Comparison of ENCODE assay signal across 30 mouse cellular contexts in genomic region chr13:59609885-59610284, GRCm38 (mm10). TPM values are rescaled to one million over a fixed set of nuclear protein-coding genes. Genes with fewer than 3 reads are reported as not detected.
DNase-seq lines count a peak whose midpoint lies in the region; ATAC-seq and TF ChIP-seq lines count a peak whose summit lies in the region.
"Had no signal": no experiment of that assay in that cellular context is flagged by ENCODE, and none has a peak within 500 bp of the region (broad histone marks: within the 10 kb centered on the region; RNA-seq: fewer than 3 reads in every experiment).

No protein-coding gene starts in this region.

- 90% methylated on average over 4 of the region's 4 CpGs for WGBS in heart, embryonic 11.5 days (ENCODE audit: insufficient replicate concordance)
- WGBS in heart, embryonic 14.5 days: 87% methylated on average over 4 of the region's 4 CpGs
- 90% methylated on average over 4 of the region's 4 CpGs for WGBS in heart, embryonic 10.5 days
- 78% methylated on average over 4 of the region's 4 CpGs for WGBS in heart, postnatal 0 days

- peaks cover 16% of the 10 kb centered on the region for H3K36me3 ChIP-seq in heart, embryonic 11.5 days (ENCODE audit: control insufficient read depth, insufficient read depth, low read length)
- H3K36me3 ChIP-seq in heart, embryonic 14.5 days (ENCODE audit: control insufficient read depth, insufficient read depth, low read length): peaks cover 92% of the 10 kb centered on the region
- H3K36me3 ChIP-seq in heart, embryonic 10.5 days: peaks cover 86% of the 10 kb centered on the region
- H3K36me3 ChIP-seq in heart, postnatal 0 days (replicated peaks; ENCODE audit: control insufficient read depth, insufficient read depth, low read length): peaks cover 76% of the 10 kb centered on the region
- H3K36me3 ChIP-seq in MEL (ENCODE audit: control insufficient read depth in 1 of 2, insufficient read depth in 2 of 2, low read length in 2 of 2): peaks cover 0 to 2% of the 10 kb centered on the region in 2 experiments; a peak in 2 of 4 replicates

- ATAC-seq in heart, embryonic 11.5 days (replicated peaks; ENCODE audit: insufficient number of reproducible peaks, low FRiP score, low TSS enrichment): no peak
- no peak for ATAC-seq in heart, embryonic 14.5 days (ENCODE audit: insufficient number of reproducible peaks, insufficient read depth, low FRiP score, low read depth)
- no peak for ATAC-seq in heart, postnatal 0 days (ENCODE audit: insufficient read depth, low read depth)
- ATAC-seq: CD4-positive, CD25-positive, alpha-beta regulatory T cell, adult 4 months; forebrain, embryonic 15.5 days; hindbrain, postnatal 0 days; inflammation-experienced regulatory T-cells, adult 6 months; intestine, embryonic 16.5 days had no signal

- H3K4me1 ChIP-seq in heart, embryonic 11.5 days (ENCODE audit: control insufficient read depth, insufficient read depth, low read length): no peaks in the 10 kb centered on the region
- peaks cover 4 to 19% of the 10 kb centered on the region in 2 experiments; a peak in 2 of 4 replicates for H3K4me1 ChIP-seq in heart, embryonic 14.5 days (ENCODE audit: control insufficient read depth in 2 of 2, insufficient read depth in 2 of 2, low read length in 2 of 2)
- 0 out of 2 replicates have a peak, but pooled peaks cover 4% of the 10 kb centered on the region for H3K4me1 ChIP-seq in heart, embryonic 10.5 days
- 0 out of 2 replicates have a peak, but pooled peaks cover 4% of the 10 kb centered on the region for H3K4me1 ChIP-seq in heart, postnatal 0 days (ENCODE audit: control insufficient read depth, insufficient read depth)
- no peaks in the 10 kb centered on the region for H3K4me1 ChIP-seq in MEL (ENCODE audit: control insufficient read depth in 1 of 2, insufficient read depth in 2 of 2, low read length in 2 of 2)
- H3K4me1 ChIP-seq: embryonic facial prominence, embryonic 10.5 days; embryonic facial prominence, embryonic 13.5 days; forebrain, embryonic 12.5 days; forebrain, embryonic 15.5 days; hindbrain, embryonic 10.5 days had no signal

- H3K27me3 ChIP-seq in heart, embryonic 11.5 days (ENCODE audit: control insufficient read depth, insufficient read depth, low read length): no peaks in the 10 kb centered on the region
- no peaks in the 10 kb centered on the region for H3K27me3 ChIP-seq in heart, embryonic 14.5 days (ENCODE audit: control insufficient read depth, insufficient read depth, low read length)
- H3K27me3 ChIP-seq in heart, embryonic 10.5 days (ENCODE audit: insufficient read depth, poor library complexity, severe bottlenecking): no peaks in the 10 kb centered on the region
- H3K27me3 ChIP-seq in heart, postnatal 0 days (ENCODE audit: control insufficient read depth, insufficient read depth, low read length): no peaks in the 10 kb centered on the region
- no peaks in the 10 kb centered on the region for H3K27me3 ChIP-seq in MEL (ENCODE audit: control insufficient read depth in 1 of 2, insufficient read depth in 2 of 2, low read length in 2 of 2)
- H3K27me3 ChIP-seq: embryonic facial prominence, embryonic 13.5 days; forebrain, embryonic 12.5 days; forebrain, embryonic 15.5 days had no signal

- no peak for DNase-seq in heart, postnatal 36 days
- DNase-seq in heart, embryonic 10.5 days (ENCODE audit: low spot score): no peak
- no peak for DNase-seq in heart, postnatal 0 days (ENCODE audit: low spot score)
- no peak for DNase-seq in heart, postnatal 14 days
- no peak for DNase-seq in MEL (ENCODE audit: low read depth, low spot score)
- no peak for DNase-seq in cerebellum, adult 11 months
- DNase-seq: adrenal gland, adult 2 months; adrenal gland, postnatal 14 days; cerebellum, adult 11-12 months; cerebellum, adult 8-10 months; cerebellum, postnatal 10 days; cerebellum, postnatal 36 days; embryo, embryonic 11 days; gastrocnemius, postnatal 25 days; kidney, adult 18-20 months; kidney, adult 9 months had no signal

- TF ChIP-seq RAD21 in MEL (IDR thresholded peaks at IDR 0.05; ENCODE audit: low read depth, low read length): no peak

- no peaks in the 10 kb centered on the region for H3K9me3 ChIP-seq in heart, embryonic 11.5 days (replicated peaks; ENCODE audit: control insufficient read depth, low read length)
- no peaks in the 10 kb centered on the region for H3K9me3 ChIP-seq in heart, embryonic 14.5 days (ENCODE audit: control insufficient read depth, low read length)
- H3K9me3 ChIP-seq in heart, embryonic 10.5 days: no peaks in the 10 kb centered on the region
- H3K9me3 ChIP-seq in heart, postnatal 0 days (replicated peaks; ENCODE audit: control insufficient read depth, low read length): no peaks in the 10 kb centered on the region
- no peaks in the 10 kb centered on the region for H3K9me3 ChIP-seq in MEL (replicated peaks; ENCODE audit: insufficient read depth, low read length)
- H3K9me3 ChIP-seq: embryonic facial prominence, embryonic 10.5 days; embryonic facial prominence, embryonic 13.5 days; forebrain, embryonic 12.5 days; forebrain, embryonic 15.5 days; G1E; hindbrain, embryonic 10.5 days had no signal

- no peaks in the 10 kb centered on the region for H3K79me2 ChIP-seq in MEL (ENCODE audit: control insufficient read depth, insufficient read depth, low read length, poor library complexity)

- no peak overlapping the region for H3K4me2 ChIP-seq in heart, embryonic 11.5 days
- H3K4me2 ChIP-seq in heart, embryonic 14.5 days (ENCODE audit: low read length): no peak overlapping the region
- H3K4me2 ChIP-seq in heart, postnatal 0 days (ENCODE audit: low read depth, low read length): no peak overlapping the region
- H3K4me2 ChIP-seq: embryonic facial prominence, embryonic 13.5 days; forebrain, embryonic 12.5 days; forebrain, embryonic 15.5 days; hindbrain, embryonic 14.5 days had no signal

- TF ChIP-seq POLR2A in MEL (IDR thresholded peaks at IDR 0.05; ENCODE audit: control insufficient read depth in 1 of 2, insufficient read depth in 1 of 2, low read depth in 1 of 2, low read length in 2 of 2, poor library complexity in 1 of 2): no peak

- no peak overlapping the region for H3K4me3 ChIP-seq in heart, embryonic 11.5 days (ENCODE audit: low read depth, low read length)
- H3K4me3 ChIP-seq in heart, embryonic 14.5 days (ENCODE audit: control insufficient read depth in 1 of 2, insufficient read depth in 1 of 2, low read depth in 1 of 2, low read length in 2 of 2): no peak overlapping the region
- H3K4me3 ChIP-seq in heart, embryonic 10.5 days: no peak overlapping the region
- no peak overlapping the region for H3K4me3 ChIP-seq in heart, postnatal 0 days (ENCODE audit: low read depth, low read length)
- no peak overlapping the region for H3K4me3 ChIP-seq in MEL (ENCODE audit: control insufficient read depth in 1 of 2, insufficient read depth in 1 of 2, low read depth in 2 of 2, low read length in 2 of 2)
- H3K4me3 ChIP-seq: embryonic facial prominence, embryonic 10.5 days; embryonic facial prominence, embryonic 13.5 days; erythroblast, embryonic 14.5 days; forebrain, embryonic 12.5 days; forebrain, embryonic 15.5 days; hindbrain, embryonic 10.5 days had no signal

- H3K9ac ChIP-seq in heart, embryonic 11.5 days (ENCODE audit: low read depth, low read length): no peak overlapping the region
- H3K9ac ChIP-seq in heart, embryonic 14.5 days (ENCODE audit: low read length): no peak overlapping the region
- H3K9ac ChIP-seq in heart, postnatal 0 days (replicated peaks; ENCODE audit: low read depth, low read length): no peak overlapping the region
- H3K9ac ChIP-seq in MEL (ENCODE audit: control insufficient read depth, low read depth, low read length, poor library complexity, severe bottlenecking): no peak overlapping the region
- H3K9ac ChIP-seq: embryonic facial prominence, embryonic 13.5 days; forebrain, embryonic 12.5 days; forebrain, embryonic 15.5 days; hindbrain, embryonic 14.5 days had no signal

- no peak for TF ChIP-seq EP300 in heart, postnatal 0 days (IDR thresholded peaks at IDR 0.05; ENCODE audit: low read depth)
- TF ChIP-seq EP300 in MEL (IDR thresholded peaks at IDR 0.05; ENCODE audit: low read depth in 1 of 2, low read length in 2 of 2): no peak

- TF ChIP-seq CTCF in heart, postnatal 0 days (IDR thresholded peaks at IDR 0.05; ENCODE audit: low read depth): no peak
- no peak for TF ChIP-seq CTCF in MEL (IDR thresholded peaks at IDR 0.05 in 2 of 3, conservative IDR thresholded peaks at IDR 0.05 in 1 of 3; ENCODE audit: control insufficient read depth in 1 of 3, insufficient read depth in 1 of 3, low read depth in 2 of 3, low read length in 3 of 3, poor library complexity in 1 of 3, severe bottlenecking in 1 of 3)

- H3K27ac ChIP-seq in heart, embryonic 11.5 days (ENCODE audit: low read depth, low read length): peak overlapping the region; percentile 80; the same call in 1 of the 2 replicates
- peak overlapping the region; percentile 90 to 91; a peak in 3 of 4 replicates for H3K27ac ChIP-seq in heart, embryonic 14.5 days (replicated peaks in 1 of 2; ENCODE audit: control insufficient read depth in 1 of 2, insufficient read depth in 1 of 2, low read depth in 2 of 2, low read length in 2 of 2)
- no peak overlapping the region; the same call in 1 of the 2 replicates for H3K27ac ChIP-seq in heart, embryonic 10.5 days
- peak overlapping the region; percentile 85 for H3K27ac ChIP-seq in heart, postnatal 0 days (ENCODE audit: low read depth)
- no peak overlapping the region for H3K27ac ChIP-seq in MEL (ENCODE audit: control insufficient read depth, low read depth, low read length)
- H3K27ac ChIP-seq: embryonic facial prominence, embryonic 10.5 days; embryonic facial prominence, embryonic 13.5 days; forebrain, embryonic 12.5 days; forebrain, embryonic 15.5 days; hindbrain, embryonic 10.5 days; hindbrain, embryonic 14.5 days; hindbrain, postnatal 0 days had no signal

- intact Hi-C loops in heart, postnatal 36 days (cut with DNase I): no loop called here
- intact Hi-C loops in heart, postnatal 14 days (cut with DNase I): no loop called here

RNA-seq across cellular contexts. Expression of gene Naa35, which starts 24.8 kb away (rescaled TPM):
- polyA plus RNA-seq in heart, embryonic 11.5 days (2014; fragmentation: Nextera tagmentation; extraction: Ambion mirVana): 67.0 and 68.4 TPM in 2 replicates
- total RNA-seq in heart, postnatal 36 days (2021): 10 to 100 TPM; 86.6 to 99.5 TPM
- polyA plus RNA-seq in heart, embryonic 14.5 days (2014; fragmentation: Nextera tagmentation; extraction: Ambion mirVana): 54.4 and 70.3 TPM in 2 replicates
- polyA plus RNA-seq in heart, embryonic 10.5 days (2016; fragmentation: Nextera tagmentation; extraction: Ambion mirVana): 78.9 and 92.6 TPM in 2 replicates
- total RNA-seq in heart, postnatal 0 days (2014; rRNA removed; ENCODE audit: low replicate concordance): 31.3 and 83.1 TPM in 2 replicates
- 70.0 and 72.5 TPM in 2 replicates for polyA plus RNA-seq in heart, postnatal 0 days (2015; fragmentation: Nextera tagmentation; extraction: Ambion mirVana)
- 10 to 100 TPM; 84.4 to 92.5 TPM for total RNA-seq in heart, postnatal 14 days (2021)
- 19.5 and 25.8 TPM in 2 replicates for total RNA-seq in MEL (2012; rRNA removed)
- polyA plus RNA-seq in MEL (2012; ENCODE audit: insufficient read depth in 1 of 2, insufficient read length in 2 of 2, low read depth in 1 of 2, low replicate concordance in 2 of 2, missing spikeins in 1 of 2): 10 to 100 TPM in 1 of 2 experiments, not detected in 1; 44.4 TPM

RNA-seq across cellular contexts. Expression of gene Agtpbp1, which starts 24.9 kb away (rescaled TPM):
- polyA plus RNA-seq in heart, embryonic 11.5 days (2014; fragmentation: Nextera tagmentation; extraction: Ambion mirVana): 13.7 and 14.7 TPM in 2 replicates
- total RNA-seq in heart, postnatal 36 days (2021): 100 to 1,000 TPM; 171 to 184 TPM
- polyA plus RNA-seq in heart, embryonic 14.5 days (2014; fragmentation: Nextera tagmentation; extraction: Ambion mirVana): 14.9 and 15.1 TPM in 2 replicates
- 8.8 and 14.4 TPM in 2 replicates for polyA plus RNA-seq in heart, embryonic 10.5 days (2016; fragmentation: Nextera tagmentation; extraction: Ambion mirVana)
- 21.6 and 21.7 TPM in 2 replicates for total RNA-seq in heart, postnatal 0 days (2014; rRNA removed; ENCODE audit: low replicate concordance)
- polyA plus RNA-seq in heart, postnatal 0 days (2015; fragmentation: Nextera tagmentation; extraction: Ambion mirVana): 10.4 and 12.4 TPM in 2 replicates
- total RNA-seq in heart, postnatal 14 days (2021): 10 to 100 TPM; 82.2 to 97.3 TPM
- 24.2 and 29.8 TPM in 2 replicates for total RNA-seq in MEL (2012; rRNA removed)
- 100 to 1,000 TPM in 1 of 2 experiments, 10 to 100 TPM in 1; 33.7 to 117 TPM for polyA plus RNA-seq in MEL (2012; ENCODE audit: insufficient read depth in 1 of 2, insufficient read length in 2 of 2, low read depth in 1 of 2, low replicate concordance in 2 of 2, missing spikeins in 1 of 2)

Comparison
In these comparisons a context has a peak if more than half of its experiments do, and no peak if none do; other contexts are left out.
1. H3K27ac ChIP-seq: peak in heart, embryonic 11.5 days (single experiment), heart, embryonic 14.5 days (2 of 2) and heart, postnatal 0 days (single experiment); none in heart, embryonic 10.5 days (single experiment) and MEL (single experiment).